Mouse (Mus musculus) forebrain, embryonic 15.5 days (tissue): ENCODE data around the gene Umps. TPM values are rescaled to one million over a fixed set of nuclear protein-coding genes. Genes with fewer than 3 reads are reported as not detected.

Experiments
- ATAC-seq: fragments of 200-750 bp; cut with Nextera tagmentation; replicated peaks from 2 replicates; pipeline ENCODE4 v1.8.0; 2017; ENCODE audit warnings: mild to moderate bottlenecking, moderate TSS enrichment, moderate library complexity
- H3K27ac ChIP-seq: fragments of 300-500 bp; sonication (generic); replicated peaks from 2 replicates; pipeline ENCODE4 v1.5.1; 2015; ENCODE audit warnings: mild to moderate bottlenecking, inconsistent platforms
- H3K27me3 ChIP-seq: fragments of 300-500 bp; sonication (generic); 2 replicates; pipeline ENCODE4 v1.6.1; 2015; ENCODE audit warnings: inconsistent platforms
- H3K36me3 ChIP-seq: fragments of 300-500 bp; sonication (generic); 2 replicates; pipeline ENCODE4 v1.6.1; 2015; ENCODE audit warnings: mild to moderate bottlenecking, inconsistent platforms
- H3K4me1 ChIP-seq: fragments of 300-500 bp; sonication (generic); 2 replicates; pipeline ENCODE4 v1.6.1; 2015; ENCODE audit warnings: inconsistent platforms
- H3K4me2 ChIP-seq: fragments of 300-500 bp; sonication (generic); replicated peaks from 2 replicates; pipeline ENCODE4 v1.6.1; 2015; ENCODE audit warnings: mild to moderate bottlenecking, inconsistent platforms
- H3K4me3 ChIP-seq: fragments of 300-500 bp; sonication (generic); 2 replicates; pipeline ENCODE4 v1.5.1; 2015; ENCODE audit warnings: mild to moderate bottlenecking, inconsistent platforms
- H3K9ac ChIP-seq: fragments of 300-500 bp; sonication (generic); replicated peaks from 2 replicates; pipeline ENCODE4 v1.6.1; 2015; ENCODE audit warnings: mild to moderate bottlenecking, inconsistent platforms
- H3K9me3 ChIP-seq: fragments of 300-500 bp; sonication (generic); 2 replicates; pipeline ENCODE4 v1.6.1; 2016; ENCODE audit warnings: inconsistent platforms
- WGBS: fragments of 180-500 bp; shearing (Covaris S2); methylation state at CpG from one replicate; pipeline ENCODE4 v1.1.7; 2015; ENCODE audit warnings: mixed read lengths; 5-methylcytosine and 5-hydroxymethylcytosine counted together
- polyA plus RNA-seq: library from polyadenylated mRNA; unstranded; fragments of >200 nt; fragmentation: Nextera tagmentation; extraction: Ambion mirVana; gene quantifications from 2 replicates; pipeline ENCODE4 v1.2.1, GENCODE M21; 2015

The Umps gene
- polyA plus RNA-seq, 1 experiment from 2014 or later = 32.9 TPM

- H3K36me3 ChIP-seq = no peaks in the 10 kb centered on the region
- H3K27me3 ChIP-seq = no peaks in the 10 kb centered on the region; the same call in 1 of the 2 replicates
- peaks cover 38% of the 10 kb centered on the region for H3K4me1 ChIP-seq
- no peaks in the 10 kb centered on the region for H3K9me3 ChIP-seq
- no peak overlapping the region for H3K4me2 ChIP-seq
- ATAC-seq = no peak
- no peak overlapping the region for H3K9ac ChIP-seq
- 78% methylated on average over 12 of the region's 12 CpGs for WGBS
- H3K27ac ChIP-seq = no peak overlapping the region
- no peak overlapping the region for H3K4me3 ChIP-seq
Observed at GRCm38 (mm10) chr16:33938311-33939132, 28.3 kb downstream of the Umps start.

- Histone ChIP-seq H3K27me3 (no peaks in the 10 kb centered on the region; the same call in 1 of the 2 replicates), H3K4me3 (no peak overlapping the region), H3K9ac (no peak overlapping the region), H3K4me1 (peaks cover 39% of the 10 kb centered on the region), H3K36me3 (no peaks in the 10 kb centered on the region), H3K4me2 (no peak overlapping the region), H3K27ac (no peak overlapping the region), H3K9me3 (no peaks in the 10 kb centered on the region)
- WGBS = 73% methylated on average over 8 of the region's 8 CpGs
- ATAC-seq = no peak
Observed at GRCm38 (mm10) chr16:33937567-33937966, 29.3 kb downstream of the Umps start.

DNA sequence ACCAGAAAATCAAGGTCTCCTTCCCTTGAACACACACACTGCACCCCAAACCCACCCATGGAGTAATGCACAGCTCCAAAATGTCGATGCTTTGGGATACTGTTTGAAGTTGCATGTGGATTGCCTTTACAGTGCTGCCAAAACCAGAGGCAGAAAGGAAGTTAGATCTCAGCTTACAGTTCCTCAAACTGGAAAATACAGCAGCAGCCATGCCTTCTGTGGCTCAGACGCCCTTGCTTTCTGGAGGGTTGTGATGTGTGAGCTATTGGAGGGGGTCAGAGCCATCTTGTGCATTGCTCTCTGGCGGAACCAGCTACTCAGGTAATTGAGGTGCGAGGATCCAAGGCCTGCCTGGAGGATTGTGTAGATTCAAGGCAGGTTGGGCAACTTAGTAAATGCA lies 30.0 kb downstream of the Umps start:
- WGBS = 90% methylated on average over 4 of the region's 4 CpGs
- H3K9ac ChIP-seq = no peak overlapping the region
- no peak for ATAC-seq

GRCm38 (mm10) chr16:33935407-33935785 lies 31.4 kb downstream of the Umps start:
- peak overlapping the region; percentile 77; the same call in 1 of the 2 replicates for H3K27ac ChIP-seq
- H3K4me1 ChIP-seq = peaks cover 26% of the 10 kb centered on the region
- WGBS = 95% methylated on average over 6 of the region's 6 CpGs
- H3K9me3 ChIP-seq = no peaks in the 10 kb centered on the region
- no peak overlapping the region for H3K4me3 ChIP-seq
- H3K9ac ChIP-seq = no peak overlapping the region
- H3K36me3 ChIP-seq = no peaks in the 10 kb centered on the region
- H3K4me2 ChIP-seq = no peak overlapping the region
- no peaks in the 10 kb centered on the region; the same call in 1 of the 2 replicates for H3K27me3 ChIP-seq
- ATAC-seq = no peak

More for the DNA sequence above, 30.0 kb downstream of the Umps start:
- Histone ChIP-seq H3K27ac (no peak overlapping the region), H3K4me1 (peaks cover 39% of the 10 kb centered on the region), H3K9me3 (no peaks in the 10 kb centered on the region), H3K4me2 (no peak overlapping the region), H3K27me3 (no peaks in the 10 kb centered on the region; the same call in 1 of the 2 replicates), H3K36me3 (no peaks in the 10 kb centered on the region), H3K4me3 (no peak overlapping the region)

DNA sequence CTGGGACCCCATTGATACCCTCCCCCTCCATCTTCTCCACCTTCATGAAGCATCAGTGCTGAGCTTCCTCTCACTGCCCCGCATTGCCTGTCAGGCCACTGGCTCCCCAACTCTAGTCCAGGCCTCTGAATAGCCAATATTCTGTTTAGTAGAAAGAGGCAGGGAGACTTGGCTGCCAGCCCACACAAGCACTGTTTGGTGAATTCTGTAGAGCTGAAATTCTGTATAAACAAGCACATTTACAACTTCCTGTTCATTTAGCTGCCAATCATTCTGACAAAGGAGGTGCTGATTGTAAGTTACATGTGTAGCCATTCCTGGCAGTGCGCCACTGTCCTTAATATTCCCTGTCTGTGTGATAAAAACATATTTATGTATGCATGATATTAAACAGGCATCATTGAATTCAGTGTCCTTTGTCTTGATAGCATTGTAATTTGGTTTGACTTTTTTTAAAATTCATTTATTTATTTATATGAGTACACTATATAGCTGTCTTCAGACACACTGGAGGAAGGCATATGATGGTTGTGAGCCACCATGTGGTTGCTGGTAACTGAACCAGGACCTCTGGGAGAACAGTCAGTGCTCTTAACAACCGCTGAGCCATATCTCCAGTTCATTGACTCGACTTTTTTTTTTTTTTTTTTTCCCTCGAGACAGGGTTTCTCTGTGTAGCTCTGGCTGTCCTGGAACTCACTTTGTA lies 32.0 kb downstream of the Umps start:
- WGBS = 28% methylated on average over 5 of the region's 5 CpGs
- Histone ChIP-seq H3K9me3 (no peaks in the 10 kb centered on the region), H3K4me1 (peaks cover 26% of the 10 kb centered on the region), H3K27me3 (no peaks in the 10 kb centered on the region; the same call in 1 of the 2 replicates), H3K36me3 (no peaks in the 10 kb centered on the region), H3K4me2 (no peak overlapping the region), H3K4me3 (no peak overlapping the region), H3K27ac (peak overlapping the region; percentile 77), H3K9ac (no peak overlapping the region)
- ATAC-seq = peak; percentile 88

- ATAC-seq = no peak
- Histone ChIP-seq H3K27ac (no peak overlapping the region), H3K4me3 (no peak overlapping the region), H3K36me3 (no peaks in the 10 kb centered on the region), H3K4me1 (peaks cover 29% of the 10 kb centered on the region), H3K4me2 (no peak overlapping the region), H3K27me3 (no peaks in the 10 kb centered on the region; the same call in 1 of the 2 replicates), H3K9ac (no peak overlapping the region), H3K9me3 (no peaks in the 10 kb centered on the region)
- 90% methylated on average over 11 of the region's 11 CpGs for WGBS
Observed at GRCm38 (mm10) chr16:33933411-33933810, 33.4 kb downstream of the Umps start.

GRCm38 (mm10) chr16:33932126-33932525 lies 34.7 kb downstream of the Umps start:
- WGBS = 68% methylated on average over 5 of the region's 5 CpGs
- Histone ChIP-seq H3K4me2 (no peak overlapping the region), H3K27ac (no peak overlapping the region), H3K9ac (no peak overlapping the region), H3K27me3 (no peaks in the 10 kb centered on the region), H3K4me1 (peaks cover 28% of the 10 kb centered on the region), H3K36me3 (no peaks in the 10 kb centered on the region), H3K9me3 (no peaks in the 10 kb centered on the region), H3K4me3 (no peak overlapping the region)
- ATAC-seq = no peak

GRCm38 (mm10) chr16:33931682-33932081 lies 35.2 kb downstream of the Umps start:
- no peaks in the 10 kb centered on the region for H3K9me3 ChIP-seq
- ATAC-seq = no peak
- no peak overlapping the region for H3K4me2 ChIP-seq
- no peaks in the 10 kb centered on the region for H3K36me3 ChIP-seq
- H3K27ac ChIP-seq = no peak overlapping the region
- no peaks in the 10 kb centered on the region for H3K27me3 ChIP-seq
- peaks cover 28% of the 10 kb centered on the region for H3K4me1 ChIP-seq
- H3K4me3 ChIP-seq = no peak overlapping the region
- no peak overlapping the region for H3K9ac ChIP-seq
- 34% methylated on average over 2 of the region's 2 CpGs for WGBS

- H3K27me3 ChIP-seq = no peaks in the 10 kb centered on the region
- H3K27ac ChIP-seq = no peak overlapping the region
- no peaks in the 10 kb centered on the region for H3K36me3 ChIP-seq
- H3K4me2 ChIP-seq = no peak overlapping the region
- no peak for ATAC-seq
- 89% methylated on average over 6 of the region's 6 CpGs for WGBS
- H3K4me1 ChIP-seq = peaks cover 28% of the 10 kb centered on the region
- H3K4me3 ChIP-seq = no peak overlapping the region
- no peak overlapping the region for H3K9ac ChIP-seq
- no peaks in the 10 kb centered on the region for H3K9me3 ChIP-seq
Observed at GRCm38 (mm10) chr16:33930785-33931184, 36.1 kb downstream of the Umps start.

- H3K9me3 ChIP-seq = no peaks in the 10 kb centered on the region
- H3K27me3 ChIP-seq = no peaks in the 10 kb centered on the region
- H3K4me3 ChIP-seq = no peak overlapping the region
- 61% methylated on average over 9 of the region's 9 CpGs for WGBS
- H3K27ac ChIP-seq = no peak overlapping the region
- H3K4me1 ChIP-seq = peaks cover 11% of the 10 kb centered on the region; the same call in 1 of the 2 replicates
- no peaks in the 10 kb centered on the region for H3K36me3 ChIP-seq
- no peak for ATAC-seq
- no peak overlapping the region for H3K9ac ChIP-seq
- no peak overlapping the region for H3K4me2 ChIP-seq
Observed at GRCm38 (mm10) chr16:33928788-33929462, 37.9 kb downstream of the Umps start.

DNA sequence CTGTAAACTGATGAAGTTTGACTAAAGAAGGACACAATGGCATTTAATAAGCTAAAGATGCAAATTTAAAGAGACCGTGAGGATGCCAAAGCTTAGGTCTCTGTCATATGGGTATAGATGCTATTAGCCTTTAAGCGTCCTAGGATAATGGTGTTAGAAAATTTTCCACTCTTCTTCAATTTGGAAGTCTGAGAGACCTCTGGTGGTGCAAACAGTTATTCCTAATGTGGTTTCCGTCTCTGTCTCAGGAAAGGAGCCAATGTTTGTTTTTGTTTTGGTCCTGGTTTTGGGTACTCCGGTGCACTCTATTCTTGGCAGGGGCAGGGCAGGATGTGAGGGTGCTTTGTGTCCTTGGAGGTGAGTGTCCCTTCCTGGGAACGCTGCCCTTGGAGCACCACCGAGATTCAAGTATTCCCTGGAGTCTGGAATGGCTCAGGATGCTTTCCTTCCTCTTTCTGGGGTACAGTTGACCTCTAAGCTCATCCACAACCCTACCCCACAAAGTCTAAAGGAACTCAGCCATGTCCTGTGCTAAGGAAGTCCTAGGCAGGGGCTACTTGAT lies 39.5 kb downstream of the Umps start:
- Histone ChIP-seq H3K4me3 (no peak overlapping the region), H3K9ac (no peak overlapping the region), H3K27ac (no peak overlapping the region), H3K9me3 (no peaks in the 10 kb centered on the region), H3K4me1 (peaks cover 6% of the 10 kb centered on the region; the same call in 1 of the 2 replicates), H3K36me3 (no peaks in the 10 kb centered on the region), H3K27me3 (no peaks in the 10 kb centered on the region), H3K4me2 (no peak overlapping the region)
- ATAC-seq = no peak
- WGBS = 83% methylated on average over 6 of the region's 6 CpGs

DNA sequence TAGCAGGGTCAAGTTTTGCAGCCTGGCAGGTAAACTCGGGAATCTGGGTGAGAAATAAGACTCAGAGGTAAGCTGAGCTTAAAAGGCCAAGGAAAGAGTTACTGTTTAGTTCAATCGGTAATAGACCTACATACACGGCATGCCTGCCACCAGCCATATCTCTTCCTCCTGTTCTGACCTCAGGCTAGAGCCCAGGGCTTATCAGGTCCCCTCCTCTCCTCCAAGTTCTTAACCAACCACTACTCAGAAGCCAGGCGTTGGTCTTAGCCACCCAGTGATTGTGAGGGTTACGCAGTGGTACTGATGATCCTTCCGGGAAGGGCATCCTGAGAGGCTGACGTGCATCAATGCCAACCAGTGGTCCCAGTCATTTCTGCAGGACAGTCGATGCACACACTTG lies 43.1 kb downstream of the Umps start:
- Histone ChIP-seq H3K36me3 (no peaks in the 10 kb centered on the region), H3K4me1 (peaks cover 5% of the 10 kb centered on the region; the same call in 1 of the 2 replicates), H3K9ac (no peak overlapping the region), H3K9me3 (no peaks in the 10 kb centered on the region), H3K27me3 (no peaks in the 10 kb centered on the region), H3K27ac (no peak overlapping the region), H3K4me2 (no peak overlapping the region), H3K4me3 (no peak overlapping the region)
- 91% methylated on average over 8 of the region's 8 CpGs for WGBS
- ATAC-seq = no peak
